Comparison of ENCODE assay signal across 12 mouse cellular contexts in the genomic region with DNA sequence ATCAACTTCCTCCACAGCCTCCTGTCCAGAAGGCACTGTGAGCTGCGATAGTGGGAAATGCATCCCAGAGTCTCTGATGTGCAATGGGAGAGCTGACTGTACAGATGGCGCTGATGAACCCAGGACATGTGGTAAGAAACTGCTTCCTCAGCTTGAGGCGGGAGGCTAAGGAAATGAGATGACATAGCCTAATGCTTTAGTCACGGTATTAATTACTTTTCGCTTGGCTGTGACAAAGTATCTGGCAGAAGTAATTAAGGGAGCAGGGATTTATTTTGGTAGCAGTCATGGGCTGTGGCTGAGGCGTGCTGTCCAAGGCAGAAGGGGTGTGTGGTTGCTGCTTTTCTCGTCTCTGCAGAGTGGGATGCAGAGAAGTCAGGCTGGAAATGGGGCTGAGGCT. TPM values are rescaled to one million over a fixed set of nuclear protein-coding genes. Genes with fewer than 3 reads are reported as not detected.
DNase-seq lines count a peak whose midpoint lies in the region; ATAC-seq and TF ChIP-seq lines count a peak whose summit lies in the region.
"Had no signal": no experiment of that assay in that cellular context is flagged by ENCODE, and none has a peak within 500 bp of the region (broad histone marks: within the 10 kb centered on the region; RNA-seq: fewer than 3 reads in every experiment).

No protein-coding gene starts in this region.

- H3K27ac ChIP-seq in hindbrain, embryonic 12.5 days, result no peak overlapping the region
- no peak overlapping the region for H3K27ac ChIP-seq in hindbrain, embryonic 10.5 days
- no peak overlapping the region for H3K27ac ChIP-seq in hindbrain, postnatal 0 days
- H3K27ac ChIP-seq in stomach, postnatal 0 days (replicated peaks), result no peak overlapping the region
- no peak overlapping the region for H3K27ac ChIP-seq in intestine, embryonic 16.5 days (ENCODE audit: low read length)
- H3K27ac ChIP-seq: heart, embryonic 13.5 days; lung, embryonic 15.5 days had no signal

- 35% methylated on average over 7 of the region's 7 CpGs for WGBS in hindbrain, embryonic 12.5 days
- 63% methylated on average over 7 of the region's 7 CpGs for WGBS in hindbrain, embryonic 10.5 days
- WGBS in hindbrain, postnatal 0 days, result 19% methylated on average over 7 of the region's 7 CpGs
- 45% methylated on average over 7 of the region's 7 CpGs for WGBS in stomach, postnatal 0 days
- 53% methylated on average over 7 of the region's 7 CpGs for WGBS in intestine, embryonic 16.5 days

- H3K9ac ChIP-seq in hindbrain, embryonic 12.5 days, result no peak overlapping the region
- no peak overlapping the region for H3K9ac ChIP-seq in hindbrain, postnatal 0 days (replicated peaks; ENCODE audit: low read length)
- no peak overlapping the region for H3K9ac ChIP-seq in stomach, postnatal 0 days (ENCODE audit: low read length)
- H3K9ac ChIP-seq in intestine, embryonic 16.5 days (ENCODE audit: low read depth, low read length), result no peak overlapping the region
- H3K9ac ChIP-seq: heart, embryonic 13.5 days; lung, embryonic 15.5 days had no signal

- no peak overlapping the region for H3K4me2 ChIP-seq in hindbrain, embryonic 12.5 days (replicated peaks)
- H3K4me2 ChIP-seq in hindbrain, postnatal 0 days (ENCODE audit: low read depth, low read length), result peak overlapping the region; percentile 30; the same call in 1 of the 2 replicates
- no peak overlapping the region for H3K4me2 ChIP-seq in stomach, postnatal 0 days (replicated peaks; ENCODE audit: low read depth)
- no peak overlapping the region for H3K4me2 ChIP-seq in intestine, embryonic 16.5 days (ENCODE audit: low read depth, low read length)
- H3K4me2 ChIP-seq: heart, embryonic 13.5 days; lung, embryonic 15.5 days had no signal

- no peaks in the 10 kb centered on the region for H3K4me1 ChIP-seq in hindbrain, embryonic 12.5 days
- H3K4me1 ChIP-seq in hindbrain, embryonic 10.5 days (replicated peaks), result no peaks in the 10 kb centered on the region
- no peaks in the 10 kb centered on the region for H3K4me1 ChIP-seq in hindbrain, postnatal 0 days (ENCODE audit: insufficient read depth, low read length)
- no peaks in the 10 kb centered on the region for H3K4me1 ChIP-seq in stomach, postnatal 0 days (replicated peaks; ENCODE audit: control insufficient read depth, insufficient read depth)
- H3K4me1 ChIP-seq in intestine, embryonic 16.5 days (ENCODE audit: control insufficient read depth, insufficient read depth, low read length), result no peaks in the 10 kb centered on the region
- H3K4me1 ChIP-seq: lung, embryonic 15.5 days had no signal

- no peak for DNase-seq in hindbrain, embryonic 10.5 days (ENCODE audit: low spot score)
- DNase-seq in MN1 (ENCODE audit: low spot score), result peak; percentile 65
- peak; percentile 11 for DNase-seq in Muller cell, postnatal 12 days (ENCODE audit: inconsistent ontology term)
- peak; percentile 78 for DNase-seq in hindbrain, postnatal 0 days (ENCODE audit: low spot score)
- DNase-seq in stomach, postnatal 0 days (ENCODE audit: low spot score), result no peak
- DNase-seq: kidney, adult 9 months; spleen, adult 18-20 months; thymus, postnatal 14 days had no signal

- no peaks in the 10 kb centered on the region for H3K27me3 ChIP-seq in hindbrain, embryonic 12.5 days
- no peaks in the 10 kb centered on the region for H3K27me3 ChIP-seq in hindbrain, embryonic 10.5 days (ENCODE audit: insufficient read depth, poor library complexity, severe bottlenecking)
- no peaks in the 10 kb centered on the region for H3K27me3 ChIP-seq in hindbrain, postnatal 0 days (ENCODE audit: insufficient read depth, low read length)
- no peaks in the 10 kb centered on the region for H3K27me3 ChIP-seq in stomach, postnatal 0 days (ENCODE audit: control insufficient read depth, insufficient read depth, low read length)
- no peaks in the 10 kb centered on the region for H3K27me3 ChIP-seq in intestine, embryonic 16.5 days (replicated peaks; ENCODE audit: control insufficient read depth, insufficient read depth, low read length)

- TF ChIP-seq CTCF in hindbrain, postnatal 0 days (IDR thresholded peaks at IDR 0.05; ENCODE audit: low read depth), result peak; percentile 44; the same call in 1 of the 2 replicates
- TF ChIP-seq CTCF in stomach, postnatal 0 days (IDR thresholded peaks at IDR 0.05; ENCODE audit: low read depth), result no peak

- no peak overlapping the region for H3K4me3 ChIP-seq in hindbrain, embryonic 12.5 days
- no peak overlapping the region for H3K4me3 ChIP-seq in hindbrain, embryonic 10.5 days
- no peak overlapping the region for H3K4me3 ChIP-seq in hindbrain, postnatal 0 days (ENCODE audit: low read length)
- no peak overlapping the region for H3K4me3 ChIP-seq in stomach, postnatal 0 days (ENCODE audit: low read depth, low read length)
- H3K4me3 ChIP-seq in intestine, embryonic 16.5 days (ENCODE audit: low read length), result no peak overlapping the region
- H3K4me3 ChIP-seq: heart, embryonic 13.5 days; lung, embryonic 15.5 days had no signal

- no peaks in the 10 kb centered on the region for H3K36me3 ChIP-seq in hindbrain, embryonic 12.5 days
- H3K36me3 ChIP-seq in hindbrain, embryonic 10.5 days, result no peaks in the 10 kb centered on the region
- no peaks in the 10 kb centered on the region for H3K36me3 ChIP-seq in hindbrain, postnatal 0 days (ENCODE audit: insufficient read depth, low read length)
- no peaks in the 10 kb centered on the region for H3K36me3 ChIP-seq in stomach, postnatal 0 days (ENCODE audit: control insufficient read depth, insufficient read depth, low read length)
- H3K36me3 ChIP-seq in intestine, embryonic 16.5 days (ENCODE audit: control insufficient read depth, insufficient read depth, low read length), result no peaks in the 10 kb centered on the region
- H3K36me3 ChIP-seq: heart, embryonic 13.5 days; lung, embryonic 15.5 days had no signal

- H3K9me3 ChIP-seq in hindbrain, embryonic 12.5 days (replicated peaks), result no peaks in the 10 kb centered on the region
- H3K9me3 ChIP-seq in hindbrain, embryonic 10.5 days, result no peaks in the 10 kb centered on the region
- no peaks in the 10 kb centered on the region for H3K9me3 ChIP-seq in hindbrain, postnatal 0 days (ENCODE audit: low read length)
- H3K9me3 ChIP-seq in stomach, postnatal 0 days (ENCODE audit: control insufficient read depth, low read length), result no peaks in the 10 kb centered on the region
- H3K9me3 ChIP-seq in intestine, embryonic 16.5 days (ENCODE audit: control insufficient read depth, low read length), result no peaks in the 10 kb centered on the region
- H3K9me3 ChIP-seq: heart, embryonic 13.5 days; lung, embryonic 15.5 days had no signal

- TF ChIP-seq EP300 in stomach, postnatal 0 days (optimal IDR thresholded peaks at IDR 0.05), result no peak

- peak; percentile 83 for ATAC-seq in hindbrain, embryonic 12.5 days (ENCODE audit: low FRiP score)
- peak; percentile 92 for ATAC-seq in hindbrain, postnatal 0 days
- ATAC-seq in stomach, postnatal 0 days (ENCODE audit: low FRiP score, low TSS enrichment), result no peak
- ATAC-seq in intestine, embryonic 16.5 days, result no peak

RNA-seq across cellular contexts. Expression of a gene that starts 7.9 kb away (rescaled TPM):
- 0.03 TPM in 1 of 2 replicates, not detected in the other for polyA plus RNA-seq in hindbrain, embryonic 12.5 days (2016; fragmentation: Nextera tagmentation; extraction: Ambion mirVana)
- polyA plus RNA-seq in hindbrain, embryonic 10.5 days (2016; fragmentation: Nextera tagmentation; extraction: Ambion mirVana), result 0.06 TPM in 1 of 2 replicates, not detected in the other
- total RNA-seq in hindbrain, postnatal 0 days (2014; rRNA removed), result 0.21 and 0.65 TPM in 2 replicates
- 0.18 and 0.25 TPM in 2 replicates for polyA plus RNA-seq in hindbrain, postnatal 0 days (2015; fragmentation: Nextera tagmentation; extraction: Ambion mirVana)
- polyA plus RNA-seq in stomach, postnatal 0 days (2015; fragmentation: Nextera tagmentation; extraction: Ambion mirVana), result not detected in 2 replicates
- polyA plus RNA-seq in intestine, embryonic 16.5 days (2015; fragmentation: Nextera tagmentation; extraction: Ambion mirVana), result 0.04 TPM in 1 of 2 replicates, not detected in the other

Comparison
In these comparisons a context has a peak if more than half of its experiments do, and no peak if none do; other contexts are left out.
1. DNase-seq: peak in MN1 (single experiment), Muller cell, postnatal 12 days (single experiment) and hindbrain, postnatal 0 days (single experiment); none in hindbrain, embryonic 10.5 days (single experiment) and stomach, postnatal 0 days (single experiment).
2. ATAC-seq: peak in hindbrain, embryonic 12.5 days (single experiment) and hindbrain, postnatal 0 days (single experiment); none in stomach, postnatal 0 days (single experiment) and intestine, embryonic 16.5 days (single experiment).